Mouse (Mus musculus) limb, embryonic 14.5 days (tissue): ENCODE results near the gene Misp. TPM values are rescaled to one million over a fixed set of nuclear protein-coding genes. Genes with fewer than 3 reads are reported as not detected.

Experiments used
- ATAC-seq: fragments of 200-750 bp; cut with Nextera tagmentation; 2 replicates; pipeline ENCODE4 v1.8.0; 2017; ENCODE audit warnings: low read depth, moderate number of reproducible peaks, moderate TSS enrichment; ENCODE audit not compliant: low FRiP score
- DNase-seq: peaks from one replicate; pipeline ENCODE4 v3.0.0-alpha.2; 2015; ENCODE audit warnings: low spot score
- H3K27ac ChIP-seq: fragments of 300-500 bp; sonication (generic); replicated peaks from 2 replicates; pipeline ENCODE4 v1.5.1; 2014; ENCODE audit warnings: low read depth, mild to moderate bottlenecking, low read length, moderate library complexity, mixed read lengths
- H3K27me3 ChIP-seq: fragments of 300-500 bp; sonication (generic); 2 replicates; pipeline ENCODE4 v1.6.1; 2014; ENCODE audit warnings: low read length, mixed read lengths; ENCODE audit not compliant: control insufficient read depth, insufficient read depth
- H3K36me3 ChIP-seq: fragments of 300-500 bp; sonication (generic); 2 replicates; pipeline ENCODE4 v1.6.1; 2014; ENCODE audit warnings: mild to moderate bottlenecking, low read length, moderate library complexity, mixed read lengths; ENCODE audit not compliant: control insufficient read depth, insufficient read depth
- H3K4me1 ChIP-seq: fragments of 300-500 bp; sonication (generic); 2 replicates; pipeline ENCODE4 v1.6.1; 2014; ENCODE audit warnings: antibody characterized with exemption, low read length, mixed read lengths; ENCODE audit not compliant: control insufficient read depth, insufficient read depth
- H3K4me2 ChIP-seq: fragments of 300-500 bp; sonication (generic); replicated peaks from 2 replicates; pipeline ENCODE4 v1.6.1; 2014; ENCODE audit warnings: low read depth, mild to moderate bottlenecking, low read length, moderate library complexity; ENCODE audit not compliant: severe bottlenecking
- H3K4me3 ChIP-seq: fragments of 300-500 bp; sonication (generic); replicated peaks from 2 replicates; pipeline ENCODE4 v1.5.1; 2014; ENCODE audit warnings: low read length
- H3K9ac ChIP-seq: fragments of 300-500 bp; sonication (generic); 2 replicates; pipeline ENCODE4 v1.6.1; 2014; ENCODE audit warnings: mild to moderate bottlenecking, low read depth, low read length, moderate library complexity; ENCODE audit not compliant: severe bottlenecking
- H3K9me3 ChIP-seq: fragments of 300-500 bp; sonication (generic); 2 replicates; pipeline ENCODE4 v1.6.1; 2016; ENCODE audit warnings: low read length; ENCODE audit not compliant: control insufficient read depth
- POLR2A ChIP-seq: fragments of 200-500 bp; IDR thresholded peaks from 2 replicates; pipeline ENCODE4 v1.8.0; 2012; ENCODE audit warnings: inconsistent platforms, mild to moderate bottlenecking, moderate library complexity, borderline replicate concordance; ENCODE audit not compliant: insufficient read depth, insufficient read length; ENCODE audit errors: extremely low read depth
- WGBS: fragments of 180-500 bp; shearing (Covaris S2); extraction: QIAGEN DNeasy Blood & Tissue Kit; methylation state at CpG from one replicate; pipeline ENCODE4 v1.1.7; 2014; 5-methylcytosine and 5-hydroxymethylcytosine counted together
- polyA plus RNA-seq, 2 experiments: library from polyadenylated mRNA; depleted of rRNA in 1 of 2; stranded (reverse) in 1 of 2; unstranded in 1 of 2; fragments of >200 nt; fragmentation: Nextera tagmentation in 1 of 2; extraction: Ambion mirVana in 1 of 2; gene quantifications; 2 replicates each; pipeline versions ENCODE4 v1.2.1 to v1.2.3; 2012 to 2014

Gene Misp
- polyA plus RNA-seq, 2 experiments, result 0.41 to 0.54 TPM

- H3K4me3 ChIP-seq, result no peak overlapping the region
- no peak overlapping the region for H3K27ac ChIP-seq
These were observed 39.5 kb downstream of the Misp start for GRCm38 (mm10) chr10:79860079-79860911.

GRCm38 (mm10) chr10:79861230-79862048 is 40.6 kb downstream of the Misp start:
- Histone ChIP-seq H3K27ac (no peak overlapping the region), H3K4me2 (no peak overlapping the region), H3K36me3 (peaks cover 100% of the 10 kb centered on the region), H3K4me1 (peaks cover 21% of the 10 kb centered on the region), H3K27me3 (no peaks in the 10 kb centered on the region), H3K9ac (no peak overlapping the region), H3K9me3 (no peaks in the 10 kb centered on the region), H3K4me3 (no peak overlapping the region)
- ATAC-seq (no peak), DNase-seq (no peak)
- no peak for TF ChIP-seq POLR2A
- WGBS, result 72% methylated on average over 25 of the region's 25 CpGs

More at GRCm38 (mm10) chr10:79860079-79860911, 39.5 kb downstream of the Misp start:
- no peak overlapping the region for H3K4me2 ChIP-seq
- TF ChIP-seq POLR2A, result no peak
- WGBS, result 91% methylated on average over 26 of the region's 26 CpGs
- peaks cover 97% of the 10 kb centered on the region for H3K36me3 ChIP-seq
- DNase-seq (no peak), ATAC-seq (no peak)
- H3K27me3 ChIP-seq, result no peaks in the 10 kb centered on the region
- no peaks in the 10 kb centered on the region for H3K9me3 ChIP-seq
- H3K9ac ChIP-seq, result no peak overlapping the region
- peaks cover 27% of the 10 kb centered on the region for H3K4me1 ChIP-seq

GRCm38 (mm10) chr10:79862049-79862788 is 41.4 kb downstream of the Misp start:
- Histone ChIP-seq H3K4me1 (peaks cover 13% of the 10 kb centered on the region), H3K27me3 (no peaks in the 10 kb centered on the region), H3K36me3 (peaks cover 100% of the 10 kb centered on the region), H3K9me3 (no peaks in the 10 kb centered on the region), H3K4me3 (no peak overlapping the region), H3K9ac (no peak overlapping the region), H3K27ac (no peak overlapping the region), H3K4me2 (no peak overlapping the region)
- no peak for ATAC-seq
- 85% methylated on average over 23 of the region's 23 CpGs for WGBS
- no peak for DNase-seq
- TF ChIP-seq POLR2A, result no peak

- DNase-seq (no peak), ATAC-seq (no peak)
- 68% methylated on average over 10 of the region's 10 CpGs for WGBS
- no peak overlapping the region for H3K4me2 ChIP-seq
- H3K4me3 ChIP-seq, result no peak overlapping the region
- no peaks in the 10 kb centered on the region for H3K27me3 ChIP-seq
- H3K4me1 ChIP-seq, result peaks cover 6% of the 10 kb centered on the region
- H3K9me3 ChIP-seq, result no peaks in the 10 kb centered on the region
- TF ChIP-seq POLR2A, result no peak
- peaks cover 97% of the 10 kb centered on the region for H3K36me3 ChIP-seq
- no peak overlapping the region for H3K9ac ChIP-seq
- no peak overlapping the region for H3K27ac ChIP-seq
These were observed 42.1 kb downstream of the Misp start for GRCm38 (mm10) chr10:79862925-79863324.
